Mouse (Mus musculus) embryonic facial prominence, embryonic 10.5 days (tissue): ENCODE data around the gene Cnih3. TPM values are rescaled to one million over a fixed set of nuclear protein-coding genes. Genes with fewer than 3 reads are reported as not detected.

Experiments
- DNase-seq: peaks from one replicate; pipeline ENCODE4 v3.0.0-alpha.2; 2017; ENCODE audit warnings: low spot score
- H3K27ac ChIP-seq: fragments of 300-500 bp; sonication (generic); replicated peaks from 2 replicates; pipeline ENCODE4 v1.5.1; 2016; ENCODE audit warnings: mild to moderate bottlenecking
- H3K27me3 ChIP-seq: fragments of 300-500 bp; sonication (generic); replicated peaks from 2 replicates; pipeline ENCODE4 v1.6.1; 2016; ENCODE audit warnings: low read depth, mild to moderate bottlenecking; ENCODE audit not compliant: poor library complexity, severe bottlenecking
- H3K36me3 ChIP-seq: fragments of 300-500 bp; sonication (generic); replicated peaks from 2 replicates; pipeline ENCODE4 v1.6.1; 2016; ENCODE audit warnings: mild to moderate bottlenecking, moderate library complexity
- H3K4me1 ChIP-seq: fragments of 300-500 bp; sonication (generic); 2 replicates; pipeline ENCODE4 v1.6.1; 2016
- H3K4me3 ChIP-seq: fragments of 300-500 bp; sonication (generic); 2 replicates; pipeline ENCODE4 v1.5.1; 2016; ENCODE audit warnings: mild to moderate bottlenecking, moderate library complexity
- H3K9me3 ChIP-seq: fragments of 300-500 bp; sonication (generic); 2 replicates; pipeline ENCODE4 v1.6.1; 2016; ENCODE audit warnings: mild to moderate bottlenecking
- WGBS: fragments of 180-500 bp; shearing (Covaris S2); methylation state at CpG from one replicate; pipeline ENCODE4 v1.1.7; 2016; 5-methylcytosine and 5-hydroxymethylcytosine counted together
- polyA plus RNA-seq: library from polyadenylated mRNA; unstranded; fragments of >200 nt; fragmentation: Nextera tagmentation; extraction: Ambion mirVana; gene quantifications from 2 replicates; pipeline ENCODE4 v1.2.1, GENCODE M21; 2016

The Cnih3 gene
- polyA plus RNA-seq, 1 experiment from 2014 or later = 0.57 TPM

DNA sequence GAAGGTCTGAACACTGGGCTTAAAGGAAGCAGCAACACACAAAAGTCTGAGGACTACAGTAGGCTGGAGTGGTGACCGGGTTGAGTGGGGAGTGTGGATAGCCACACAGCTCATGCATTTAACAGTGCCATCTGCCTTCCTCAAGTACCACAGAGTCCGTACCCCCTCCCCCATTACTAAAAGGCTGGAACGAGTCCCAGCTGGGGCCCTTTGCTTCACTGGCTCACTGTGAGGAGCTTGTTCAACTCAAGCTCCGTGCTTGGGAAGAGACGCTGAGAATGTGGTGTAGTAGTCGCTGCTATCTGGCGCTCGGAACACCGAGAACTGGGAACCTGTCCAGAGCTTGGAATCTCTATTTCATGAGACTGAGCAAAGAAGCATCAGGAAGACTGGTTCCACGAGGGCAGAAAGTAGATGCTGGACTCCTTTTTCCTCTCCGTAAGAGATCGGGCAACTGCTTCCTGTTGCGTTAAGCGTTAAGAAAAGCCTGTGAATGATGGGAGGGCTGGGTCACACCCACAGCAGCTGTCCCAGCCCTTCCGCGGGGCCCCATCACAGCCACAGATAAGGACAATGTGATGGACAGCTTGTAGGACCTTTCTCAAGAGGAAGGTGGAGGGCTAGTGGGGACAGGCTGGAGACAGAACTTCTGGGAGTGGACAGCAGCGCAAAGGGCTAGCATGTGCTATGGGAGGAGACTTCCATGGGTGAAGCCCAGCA lies 114.3 kb downstream of the Cnih3 start:
- no peaks in the 10 kb centered on the region for H3K36me3 ChIP-seq
- peak; percentile 13 for DNase-seq
- H3K9me3 ChIP-seq = peaks cover 12% of the 10 kb centered on the region
- WGBS = 81% methylated on average over 17 of the region's 17 CpGs
- no peak overlapping the region for H3K4me3 ChIP-seq
- no peaks in the 10 kb centered on the region for H3K27me3 ChIP-seq
- no peak overlapping the region for H3K27ac ChIP-seq
- peaks cover 16% of the 10 kb centered on the region for H3K4me1 ChIP-seq

GRCm38 (mm10) chr1:181467321-181467670 lies 114.9 kb downstream of the Cnih3 start:
- H3K27ac ChIP-seq = no peak overlapping the region
- WGBS = 85% methylated on average over 6 of the region's 6 CpGs
- no peak overlapping the region for H3K4me3 ChIP-seq
- peaks cover 12% of the 10 kb centered on the region for H3K4me1 ChIP-seq
- H3K27me3 ChIP-seq = no peaks in the 10 kb centered on the region
- H3K36me3 ChIP-seq = no peaks in the 10 kb centered on the region
- peaks cover 15% of the 10 kb centered on the region for H3K9me3 ChIP-seq
- no peak for DNase-seq

DNA sequence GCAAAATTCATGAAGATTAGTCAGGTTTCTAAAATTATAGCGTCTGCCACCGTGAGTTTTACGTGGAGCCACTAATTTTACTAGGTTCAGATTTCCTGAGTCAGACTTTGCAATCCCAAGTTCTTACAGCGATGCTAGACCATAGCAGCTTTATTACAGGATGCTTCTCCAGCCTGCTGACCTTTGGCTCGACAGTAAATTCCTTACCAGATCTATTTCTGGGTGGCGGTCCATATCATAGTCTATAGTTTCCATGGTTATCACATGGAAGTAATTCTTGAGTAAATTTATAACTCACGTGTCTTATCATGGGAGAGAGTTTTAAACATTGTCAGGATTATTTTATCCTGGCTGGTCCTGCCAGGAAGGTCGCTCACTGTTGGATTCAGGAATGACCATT lies 117.0 kb downstream of the Cnih3 start:
- DNase-seq = no peak
- Histone ChIP-seq H3K27me3 (no peaks in the 10 kb centered on the region), H3K4me3 (no peak overlapping the region), H3K36me3 (no peaks in the 10 kb centered on the region), H3K4me1 (peaks cover 8% of the 10 kb centered on the region), H3K27ac (no peak overlapping the region), H3K9me3 (peaks cover 15% of the 10 kb centered on the region)
- 82% methylated on average over 8 of the region's 8 CpGs for WGBS

DNA sequence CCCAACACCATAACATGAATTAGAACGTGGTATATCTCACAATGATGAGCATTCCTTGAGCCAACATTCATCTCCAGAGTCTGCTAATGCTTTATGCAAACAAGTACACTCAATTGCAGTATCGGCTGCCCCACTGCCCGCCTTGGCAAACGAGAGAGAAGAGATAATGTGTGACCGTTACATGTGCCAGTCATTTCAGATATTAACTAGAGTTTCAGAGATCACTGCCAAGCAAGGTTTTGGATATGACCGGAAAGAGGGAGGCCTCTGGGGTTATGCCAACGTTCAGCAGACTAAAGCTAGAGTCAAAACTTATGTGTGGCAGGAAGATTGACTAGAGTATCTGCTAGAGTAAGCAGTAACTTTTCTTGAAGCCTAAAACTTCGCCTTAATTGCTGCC lies 123.7 kb downstream of the Cnih3 start:
- Histone ChIP-seq H3K4me3 (no peak overlapping the region), H3K4me1 (no peaks in the 10 kb centered on the region), H3K9me3 (peaks cover 10% of the 10 kb centered on the region), H3K27ac (no peak overlapping the region), H3K27me3 (no peaks in the 10 kb centered on the region), H3K36me3 (no peaks in the 10 kb centered on the region)
- no peak for DNase-seq
- WGBS = 85% methylated on average over 8 of the region's 8 CpGs

GRCm38 (mm10) chr1:181476557-181476956 lies 124.1 kb downstream of the Cnih3 start:
- H3K27me3 ChIP-seq = no peaks in the 10 kb centered on the region
- DNase-seq = no peak
- no peak overlapping the region for H3K4me3 ChIP-seq
- H3K9me3 ChIP-seq = peaks cover 5% of the 10 kb centered on the region
- 83% methylated on average over 6 of the region's 6 CpGs for WGBS
- H3K36me3 ChIP-seq = no peaks in the 10 kb centered on the region
- no peak overlapping the region for H3K27ac ChIP-seq
- H3K4me1 ChIP-seq = no peaks in the 10 kb centered on the region

DNA sequence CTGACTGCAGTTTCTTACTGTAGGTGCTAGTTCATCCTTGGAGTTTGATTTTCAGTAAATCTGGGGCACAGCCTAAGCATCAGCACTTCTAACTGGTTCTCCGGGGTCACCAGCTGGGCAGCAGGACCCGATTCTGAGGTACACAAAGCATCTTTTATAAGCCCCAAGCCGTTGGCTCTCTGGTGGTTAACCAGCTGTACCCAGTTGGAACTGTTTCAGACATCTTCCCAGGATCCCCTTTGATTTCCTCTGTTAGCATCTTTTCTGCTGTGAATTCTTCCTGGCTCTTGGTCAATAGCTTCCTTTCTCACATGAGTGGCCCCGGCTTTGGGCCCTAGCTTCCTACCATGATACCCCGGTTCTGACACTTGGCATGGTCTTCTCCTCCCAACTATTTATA lies 132.3 kb downstream of the Cnih3 start:
- WGBS = 87% methylated on average over 5 of the region's 5 CpGs
- H3K36me3 ChIP-seq = no peaks in the 10 kb centered on the region

GRCm38 (mm10) chr1:181503471-181503870 lies 151.0 kb downstream of the Cnih3 start:
- 85% methylated on average over 2 of the region's 2 CpGs for WGBS
- no peak overlapping the region for H3K4me3 ChIP-seq
- DNase-seq = no peak
- H3K27ac ChIP-seq = no peak overlapping the region
- no peaks in the 10 kb centered on the region for H3K4me1 ChIP-seq
- no peaks in the 10 kb centered on the region for H3K36me3 ChIP-seq
- no peaks in the 10 kb centered on the region for H3K27me3 ChIP-seq
- no peaks in the 10 kb centered on the region for H3K9me3 ChIP-seq

More for the DNA sequence above, 132.3 kb downstream of the Cnih3 start:
- Histone ChIP-seq H3K9me3 (no peaks in the 10 kb centered on the region), H3K27ac (no peak overlapping the region), H3K4me1 (no peaks in the 10 kb centered on the region), H3K4me3 (no peak overlapping the region), H3K27me3 (no peaks in the 10 kb centered on the region)
- no peak for DNase-seq

- Histone ChIP-seq H3K4me3 (no peak overlapping the region), H3K36me3 (no peaks in the 10 kb centered on the region), H3K4me1 (peaks cover 2% of the 10 kb centered on the region), H3K9me3 (no peaks in the 10 kb centered on the region), H3K27ac (no peak overlapping the region), H3K27me3 (no peaks in the 10 kb centered on the region)
- 62% methylated on average over 8 of the region's 8 CpGs for WGBS
- no peak for DNase-seq
Observed at GRCm38 (mm10) chr1:181505367-181505766, 152.9 kb downstream of the Cnih3 start.

Other genes with a start within 250 kb of the Cnih3 start
- 45.2 and 49.5 TPM in 2 replicates for gene Nvl, start 208.4 kb upstream of the Cnih3 start, polyA plus RNA-seq
- 111 and 121 TPM in 2 replicates for gene Cnih4, start 207.9 kb upstream of the Cnih3 start, polyA plus RNA-seq
- gene Wdr26, start 140.6 kb upstream of the Cnih3 start, polyA plus RNA-seq = 30.3 and 30.9 TPM in 2 replicates
- gene Ccdc121, start 158.8 kb downstream of the Cnih3 start, polyA plus RNA-seq = 0.08 and 0.16 TPM in 2 replicates
- 1.7 and 1.8 TPM in 2 replicates for gene Dnah14, start 223.9 kb downstream of the Cnih3 start, polyA plus RNA-seq